Mouse (Mus musculus) ES-E14 (cell line): ENCODE measurements around the gene Sec14l1.

Source experiments
- CHD2 ChIP-seq: IDR thresholded peaks from 2 replicates; pipeline ENCODE4 v1.6.1; 2014; ENCODE audit warnings: mild to moderate bottlenecking, low read depth, low read length, inconsistent platforms
- HCFC1 ChIP-seq: IDR thresholded peaks from 2 replicates; pipeline ENCODE4 v1.6.1; 2012; ENCODE audit warnings: low read length, inconsistent platforms, borderline replicate concordance; ENCODE audit not compliant: insufficient read depth
- MAFK ChIP-seq: IDR thresholded peaks from 2 replicates; pipeline ENCODE4 v1.6.1; 2014; ENCODE audit warnings: mild to moderate bottlenecking, low read depth, low read length, inconsistent platforms; ENCODE audit not compliant: insufficient read depth
- ZC3H11A ChIP-seq: IDR thresholded peaks from 2 replicates; pipeline ENCODE4 v1.6.1; 2012; ENCODE audit warnings: low read depth, mild to moderate bottlenecking, inconsistent platforms, low read length, borderline replicate concordance
- ZNF384 ChIP-seq: IDR thresholded peaks from 2 replicates; pipeline ENCODE4 v1.6.1; 2012; ENCODE audit warnings: low read depth, low read length, inconsistent platforms

DNA sequence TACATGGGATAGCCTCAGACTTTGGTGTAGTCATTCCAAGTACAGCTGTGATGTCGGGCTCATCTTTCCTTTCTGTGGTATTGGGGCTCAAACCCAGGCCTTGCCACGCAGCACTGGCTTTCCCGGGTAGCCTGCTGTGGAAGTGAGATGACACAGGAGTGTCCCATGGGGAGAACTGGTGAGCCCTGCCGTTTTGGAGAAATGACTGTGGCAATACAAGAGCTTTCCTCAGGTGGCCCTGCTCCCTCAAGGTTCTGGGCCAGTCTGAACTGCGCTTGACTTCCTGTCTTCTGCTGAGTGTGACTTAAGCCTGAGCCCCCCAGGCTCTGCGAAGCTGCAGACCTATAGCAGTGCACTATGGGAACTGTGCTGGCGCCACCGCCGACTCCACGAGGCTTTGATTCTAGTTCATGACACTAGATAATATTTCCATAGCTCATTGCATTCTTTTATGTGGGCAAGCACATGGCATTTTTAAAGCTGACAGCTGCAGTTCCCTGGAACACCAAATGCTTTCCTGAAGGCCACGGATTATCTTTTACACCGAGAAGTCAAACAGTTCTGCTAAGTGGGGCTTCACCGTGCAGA is 12.4 kb downstream of the Sec14l1 start:
- TF ChIP-seq ZNF384 (no peak), CHD2 (no peak), MAFK (no peak), HCFC1 (no peak), ZC3H11A (no peak)
